Mouse (Mus musculus) CD8-positive naive resting alpha-beta T cell, adult 2 months (primary cell): ENCODE measurements around the gene Rcc2.
A peak's percentile ranks its signal among the peaks of the same experiment; 100 is the strongest.

ENCODE experiments used
- DNase-seq, 2 experiments: peaks; one replicate each; pipeline ENCODE4 v3.0.0; 2022; ENCODE audit warnings: low read depth in 2 of 2, low spot score in 2 of 2

Gene Rcc2

GRCm38 (mm10) chr4:140684881-140685303 lies 15.4 kb upstream of the Rcc2 start:
- DNase-seq = no peak

GRCm38 (mm10) chr4:140688044-140688825 lies 12.1 kb upstream of the Rcc2 start:
- no peak for DNase-seq

- no peak for DNase-seq
Measured at GRCm38 (mm10) chr4:140688826-140689425, 11.4 kb upstream of the Rcc2 start.

GRCm38 (mm10) chr4:140689873-140690655 lies 10.3 kb upstream of the Rcc2 start:
- DNase-seq = no peak

- no peak for DNase-seq
Measured at GRCm38 (mm10) chr4:140691481-140691880, 8.9 kb upstream of the Rcc2 start.

GRCm38 (mm10) chr4:140693513-140693912 lies 6.8 kb upstream of the Rcc2 start:
- DNase-seq = no peak

- no peak for DNase-seq
Measured at GRCm38 (mm10) chr4:140694551-140695060, 5.7 kb upstream of the Rcc2 start.

- DNase-seq = no peak
Measured at GRCm38 (mm10) chr4:140695146-140695545, 5.2 kb upstream of the Rcc2 start.

GRCm38 (mm10) chr4:140695675-140696585 lies 4.4 kb upstream of the Rcc2 start:
- no peak for DNase-seq

GRCm38 (mm10) chr4:140699441-140700127 lies 757 bp upstream of the Rcc2 start:
- peak; percentile 70 for DNase-seq

GRCm38 (mm10) chr4:140701049-140701715 lies 841 bp downstream of the Rcc2 start:
- DNase-seq = peak; percentile 74 to 75

- peak; percentile 31 to 36 for DNase-seq
Measured at GRCm38 (mm10) chr4:140701716-140702561, 1.6 kb downstream of the Rcc2 start.

GRCm38 (mm10) chr4:140702611-140703327 lies 2.4 kb downstream of the Rcc2 start:
- peak; percentile 35 to 54 for DNase-seq

GRCm38 (mm10) chr4:140703636-140704035 lies 3.3 kb downstream of the Rcc2 start:
- no peak for DNase-seq

GRCm38 (mm10) chr4:140704166-140704565 lies 3.8 kb downstream of the Rcc2 start:
- no peak for DNase-seq

- DNase-seq = no peak
Measured at GRCm38 (mm10) chr4:140707615-140708014, 7.3 kb downstream of the Rcc2 start.

- DNase-seq = no peak
Measured at GRCm38 (mm10) chr4:140708297-140708927, 8.1 kb downstream of the Rcc2 start.
